Mouse (Mus musculus) midbrain, embryonic 12.5 days (tissue): Measurements from ENCODE around the gene Sstr3. TPM values are rescaled to one million over a fixed set of nuclear protein-coding genes. Genes with fewer than 3 reads are reported as not detected.

ENCODE experiments used
- ATAC-seq: fragments of 200-750 bp; cut with Nextera tagmentation; 2 replicates; pipeline ENCODE4 v1.8.0; 2017; ENCODE audit warnings: low read depth, moderate TSS enrichment, moderate library complexity; ENCODE audit not compliant: low FRiP score
- H3K27ac ChIP-seq: fragments of 300-500 bp; sonication (generic); replicated peaks from 2 replicates; pipeline ENCODE4 v1.5.1; 2016; ENCODE audit warnings: mild to moderate bottlenecking
- H3K27me3 ChIP-seq: fragments of 300-500 bp; sonication (generic); 2 replicates; pipeline ENCODE4 v1.6.1; 2016; ENCODE audit warnings: mild to moderate bottlenecking
- H3K36me3 ChIP-seq: fragments of 300-500 bp; sonication (generic); 2 replicates; pipeline ENCODE4 v1.6.1; 2016
- H3K4me1 ChIP-seq: fragments of 300-500 bp; sonication (generic); 2 replicates; pipeline ENCODE4 v1.6.1; 2016
- H3K4me2 ChIP-seq: fragments of 300-500 bp; sonication (generic); replicated peaks from 2 replicates; pipeline ENCODE4 v1.6.1; 2016; ENCODE audit warnings: mild to moderate bottlenecking, moderate library complexity
- H3K4me3 ChIP-seq: fragments of 300-500 bp; sonication (generic); 2 replicates; pipeline ENCODE4 v1.5.1; 2016; ENCODE audit warnings: mild to moderate bottlenecking
- H3K9ac ChIP-seq: fragments of 300-500 bp; sonication (generic); replicated peaks from 2 replicates; pipeline ENCODE4 v1.6.1; 2016; ENCODE audit warnings: mild to moderate bottlenecking, moderate library complexity
- H3K9me3 ChIP-seq: fragments of 300-500 bp; sonication (generic); 2 replicates; pipeline ENCODE4 v1.6.1; 2016; ENCODE audit warnings: mild to moderate bottlenecking
- WGBS: fragments of 180-500 bp; shearing (Covaris S2); methylation state at CpG from one replicate; pipeline ENCODE4 v1.1.7; 2016; 5-methylcytosine and 5-hydroxymethylcytosine counted together
- polyA plus RNA-seq: library from polyadenylated mRNA; unstranded; fragments of >200 nt; fragmentation: Nextera tagmentation; extraction: Ambion mirVana; gene quantifications from 2 replicates; pipeline ENCODE4 v1.2.1, GENCODE M21; 2016

The Sstr3 gene
- polyA plus RNA-seq, 1 experiment from 2014 or later, result 0.05 TPM

DNA sequence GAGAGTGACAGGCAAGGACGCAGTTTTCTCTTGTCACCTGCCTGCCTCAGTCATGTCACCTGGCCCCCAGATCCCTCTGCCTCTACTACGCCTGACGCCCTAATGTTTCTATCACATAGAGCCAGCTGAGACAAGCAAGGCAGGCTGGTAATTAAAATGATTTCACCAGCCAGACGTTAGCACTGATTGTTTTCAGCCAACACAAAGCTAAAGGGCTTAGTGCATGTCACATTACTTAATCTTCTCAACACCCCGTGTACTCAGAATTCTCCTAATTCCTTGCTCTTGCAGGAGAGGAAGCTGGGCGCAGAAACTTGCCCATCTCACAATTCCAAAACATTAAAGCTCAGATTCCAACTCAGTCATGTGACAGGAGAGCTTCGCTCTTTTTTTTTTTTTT is 36.0 kb downstream of the Sstr3 start:
- 56% methylated on average over 7 of the region's 7 CpGs for WGBS
- ATAC-seq, result no peak
- Histone ChIP-seq H3K9ac (no peak overlapping the region), H3K9me3 (peaks cover 4% of the 10 kb centered on the region; the same call in 1 of the 2 replicates), H3K27me3 (no peaks in the 10 kb centered on the region), H3K36me3 (no peaks in the 10 kb centered on the region), H3K4me1 (peaks cover 6% of the 10 kb centered on the region; the same call in 1 of the 2 replicates), H3K4me2 (no peak overlapping the region), H3K27ac (no peak overlapping the region), H3K4me3 (no peak overlapping the region)

DNA sequence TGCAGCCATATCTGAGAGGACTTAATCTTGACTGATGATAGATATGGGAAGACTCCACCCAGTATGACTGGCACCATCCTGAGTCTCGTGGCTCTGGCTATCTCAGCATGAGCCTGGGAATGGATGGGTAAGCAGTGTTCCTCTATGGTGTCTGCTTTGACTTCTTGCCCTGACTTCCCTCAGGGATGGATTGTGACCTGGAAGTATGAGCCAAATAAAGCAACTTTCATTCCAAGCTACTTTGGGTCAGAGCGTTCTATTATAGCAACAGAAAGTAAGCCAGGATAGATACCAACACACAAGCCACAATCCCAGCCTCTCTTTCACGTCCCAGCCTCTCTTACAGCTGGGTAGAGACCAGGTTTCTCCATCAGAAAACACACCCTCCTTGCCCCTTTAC is 38.9 kb downstream of the Sstr3 start:
- WGBS, result 82% methylated on average over 3 of the region's 3 CpGs
- Histone ChIP-seq H3K9ac (no peak overlapping the region), H3K36me3 (no peaks in the 10 kb centered on the region), H3K4me2 (no peak overlapping the region), H3K4me1 (peaks cover 6% of the 10 kb centered on the region; the same call in 1 of the 2 replicates), H3K4me3 (no peak overlapping the region), H3K27ac (no peak overlapping the region), H3K27me3 (no peaks in the 10 kb centered on the region), H3K9me3 (peaks cover 4% of the 10 kb centered on the region; the same call in 1 of the 2 replicates)
- no peak for ATAC-seq

DNA sequence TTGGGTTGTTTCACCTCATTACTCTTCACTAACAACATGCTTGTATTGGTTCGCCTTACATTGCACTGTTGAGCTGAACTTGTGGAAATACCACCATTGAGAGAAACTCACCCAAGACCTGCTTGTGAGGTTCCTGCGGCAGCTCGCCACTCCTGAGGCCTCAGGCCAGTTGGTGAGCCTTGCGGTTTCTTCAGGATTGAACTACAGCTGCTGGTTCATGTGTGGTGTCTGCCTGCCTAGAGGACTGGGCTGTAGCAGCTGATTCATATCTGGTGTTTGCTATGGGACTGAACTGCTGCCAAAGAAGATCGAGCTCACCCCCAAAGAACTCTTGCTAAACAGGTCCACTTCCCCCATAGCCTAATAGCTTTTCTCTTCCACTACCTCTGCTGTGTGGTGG is 39.7 kb downstream of the Sstr3 start:
- ATAC-seq, result no peak
- Histone ChIP-seq H3K9me3 (peaks cover 4% of the 10 kb centered on the region; the same call in 1 of the 2 replicates), H3K4me1 (0 out of 2 replicates have a peak, but pooled peaks cover 2% of the 10 kb centered on the region), H3K9ac (no peak overlapping the region), H3K36me3 (no peaks in the 10 kb centered on the region), H3K27me3 (no peaks in the 10 kb centered on the region), H3K4me3 (no peak overlapping the region), H3K4me2 (no peak overlapping the region), H3K27ac (no peak overlapping the region)
- 94% methylated on average over 5 of the region's 5 CpGs for WGBS

- Histone ChIP-seq H3K36me3 (no peaks in the 10 kb centered on the region), H3K4me3 (no peak overlapping the region), H3K4me2 (no peak overlapping the region), H3K9ac (no peak overlapping the region), H3K9me3 (peaks cover 4% of the 10 kb centered on the region; the same call in 1 of the 2 replicates), H3K4me1 (no peaks in the 10 kb centered on the region), H3K27me3 (no peaks in the 10 kb centered on the region), H3K27ac (no peak overlapping the region)
- no peak for ATAC-seq
- 90% methylated on average over 1 of the region's 1 CpGs for WGBS
Measured at GRCm38 (mm10) chr15:78504013-78504412, 40.5 kb downstream of the Sstr3 start.

- H3K9me3 ChIP-seq, result peaks cover 4% of the 10 kb centered on the region; the same call in 1 of the 2 replicates
- ATAC-seq, result no peak
- no peak overlapping the region for H3K4me2 ChIP-seq
- 86% methylated on average over 18 of the region's 18 CpGs for WGBS
- no peaks in the 10 kb centered on the region for H3K36me3 ChIP-seq
- no peaks in the 10 kb centered on the region for H3K4me1 ChIP-seq
- H3K27me3 ChIP-seq, result no peaks in the 10 kb centered on the region
- no peak overlapping the region for H3K9ac ChIP-seq
- no peak overlapping the region for H3K27ac ChIP-seq
- H3K4me3 ChIP-seq, result no peak overlapping the region
Measured at GRCm38 (mm10) chr15:78502437-78503132, 41.9 kb downstream of the Sstr3 start.

DNA sequence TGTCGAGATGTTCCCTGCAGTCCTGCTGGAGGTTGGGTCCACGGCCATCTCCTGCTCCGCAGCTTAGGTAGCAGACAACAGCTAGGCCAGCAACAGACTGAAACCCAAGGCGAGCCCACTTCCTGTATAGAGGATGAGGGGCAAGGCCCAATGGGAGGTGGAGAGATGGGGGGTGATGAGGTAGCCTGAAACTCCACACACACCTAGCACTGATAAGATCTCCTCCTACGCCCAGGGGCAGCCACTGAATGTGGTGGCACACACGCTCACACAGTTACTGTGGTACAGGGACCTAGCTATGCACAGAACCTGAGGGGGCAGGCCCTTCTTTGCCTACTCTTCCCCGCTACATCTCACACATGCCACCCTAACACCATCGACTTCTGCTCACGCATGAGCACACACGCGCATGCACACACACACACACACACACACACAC is 49.5 kb downstream of the Sstr3 start, which contains the start of gene Il2rb:
Gene Il2rb (minus strand): TSS at position 304 of the 439 bp plus-strand sequence.
- Histone ChIP-seq H3K4me3 (no peak within 1 kb of the TSS), H3K36me3 (no peaks in the 10 kb centered on the region), H3K27ac (no peak within 1 kb of the TSS), H3K4me2 (no peak within 1 kb of the TSS), H3K4me1 (no peaks in the 10 kb centered on the region), H3K9ac (no peak within 1 kb of the TSS), H3K27me3 (no peaks in the 10 kb centered on the region), H3K9me3 (no peaks in the 10 kb centered on the region)
- ATAC-seq, result no peak
- 90% methylated on average over 11 of the region's 11 CpGs for WGBS

GRCm38 (mm10) chr15:78493401-78494010 is 51.0 kb downstream of the Sstr3 start:
- H3K4me1 ChIP-seq, result no peaks in the 10 kb centered on the region
- no peaks in the 10 kb centered on the region for H3K27me3 ChIP-seq
- WGBS, result 82% methylated on average over 10 of the region's 10 CpGs
- no peak overlapping the region for H3K27ac ChIP-seq
- no peak overlapping the region for H3K9ac ChIP-seq
- H3K4me3 ChIP-seq, result no peak overlapping the region
- no peaks in the 10 kb centered on the region for H3K36me3 ChIP-seq
- H3K4me2 ChIP-seq, result no peak overlapping the region
- H3K9me3 ChIP-seq, result no peaks in the 10 kb centered on the region
- ATAC-seq, result no peak

DNA sequence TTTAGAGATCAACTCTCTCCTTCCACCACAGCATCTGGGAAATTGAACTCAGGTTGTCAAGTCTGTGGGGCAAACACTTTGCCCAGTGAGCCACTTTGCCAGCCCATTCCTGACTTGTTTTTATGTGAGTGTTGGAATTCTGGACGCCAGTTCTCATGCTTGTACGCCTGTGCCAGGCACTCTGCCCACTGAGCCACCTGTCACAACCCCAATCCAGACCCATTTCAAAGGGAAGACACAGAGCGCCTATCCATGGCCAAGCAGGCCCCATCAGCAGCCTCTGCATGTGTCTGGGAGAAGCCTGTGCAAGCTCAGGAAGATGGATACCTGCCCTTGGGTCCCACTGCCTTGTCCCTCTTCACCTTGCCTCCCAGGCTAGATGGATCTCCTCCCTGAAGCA is 53.2 kb downstream of the Sstr3 start:
- no peak for ATAC-seq
- no peak overlapping the region for H3K4me3 ChIP-seq
- H3K9ac ChIP-seq, result no peak overlapping the region
- H3K27ac ChIP-seq, result no peak overlapping the region
- H3K27me3 ChIP-seq, result 0 out of 2 replicates have a peak, but pooled peaks cover 6% of the 10 kb centered on the region
- no peak overlapping the region for H3K4me2 ChIP-seq
- no peaks in the 10 kb centered on the region for H3K9me3 ChIP-seq
- no peaks in the 10 kb centered on the region for H3K36me3 ChIP-seq
- H3K4me1 ChIP-seq, result no peaks in the 10 kb centered on the region
- WGBS, result 87% methylated on average over 3 of the region's 3 CpGs

- Histone ChIP-seq H3K9me3 (no peaks in the 10 kb centered on the region), H3K9ac (no peak overlapping the region), H3K4me3 (no peak overlapping the region), H3K27me3 (0 out of 2 replicates have a peak, but pooled peaks cover 10% of the 10 kb centered on the region), H3K36me3 (no peaks in the 10 kb centered on the region), H3K4me1 (no peaks in the 10 kb centered on the region), H3K4me2 (no peak overlapping the region), H3K27ac (no peak overlapping the region)
- ATAC-seq, result no peak
- WGBS, result 81% methylated on average over 8 of the region's 8 CpGs
Measured at GRCm38 (mm10) chr15:78489906-78490305, 54.6 kb downstream of the Sstr3 start.

DNA sequence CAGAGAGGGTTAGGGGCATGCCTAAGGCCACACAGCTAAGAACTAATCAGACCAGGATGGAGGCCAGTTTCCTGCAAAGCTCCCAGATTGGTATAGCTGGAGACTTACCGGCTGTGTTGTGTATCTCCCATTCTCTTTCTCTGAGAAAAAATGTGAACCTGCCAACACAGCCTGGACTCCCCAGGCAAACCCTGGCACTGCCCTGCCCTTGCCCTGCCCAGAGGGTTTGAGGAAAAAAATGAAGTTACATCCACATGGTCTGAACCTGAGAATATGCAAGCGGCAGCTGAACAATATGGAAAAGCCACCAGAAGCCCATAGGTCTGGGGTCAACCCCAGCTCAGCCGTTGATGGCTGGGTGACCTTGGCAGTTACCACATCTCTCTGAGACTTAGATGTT is 55.2 kb downstream of the Sstr3 start:
- H3K36me3 ChIP-seq, result no peaks in the 10 kb centered on the region
- no peak for ATAC-seq
- H3K4me3 ChIP-seq, result no peak overlapping the region
- H3K9ac ChIP-seq, result no peak overlapping the region
- H3K9me3 ChIP-seq, result no peaks in the 10 kb centered on the region
- H3K4me1 ChIP-seq, result no peaks in the 10 kb centered on the region
- no peak overlapping the region for H3K4me2 ChIP-seq
- 85% methylated on average over 3 of the region's 3 CpGs for WGBS
- H3K27me3 ChIP-seq, result 0 out of 2 replicates have a peak, but pooled peaks cover 10% of the 10 kb centered on the region
- H3K27ac ChIP-seq, result no peak overlapping the region

GRCm38 (mm10) chr15:78487066-78487465 is 57.4 kb downstream of the Sstr3 start:
- WGBS, result 77% methylated on average over 4 of the region's 4 CpGs
- Histone ChIP-seq H3K9me3 (no peaks in the 10 kb centered on the region), H3K4me1 (no peaks in the 10 kb centered on the region), H3K27ac (no peak overlapping the region), H3K27me3 (0 out of 2 replicates have a peak, but pooled peaks cover 10% of the 10 kb centered on the region), H3K36me3 (no peaks in the 10 kb centered on the region), H3K9ac (no peak overlapping the region), H3K4me3 (no peak overlapping the region), H3K4me2 (no peak overlapping the region)
- no peak for ATAC-seq
